Mouse (Mus musculus) small intestine, adult 2 months (tissue): Measurements from ENCODE around the gene St3gal4.

Source experiments
- CTCF ChIP-seq: fragments of 200-500 bp; IDR thresholded peaks from 2 replicates; pipeline ENCODE4 v1.5.1; 2012; ENCODE audit warnings: low read depth, mild to moderate bottlenecking, control low read depth, inconsistent platforms, low read length, moderate library complexity, mixed read lengths; ENCODE audit not compliant: insufficient replicate concordance, insufficient read length; ENCODE audit errors: extremely low read depth
- POLR2A ChIP-seq: fragments of 200-500 bp; IDR thresholded peaks from 2 replicates; pipeline ENCODE4 v1.6.1; 2012; ENCODE audit warnings: low read depth, mild to moderate bottlenecking, control low read depth, inconsistent platforms, low read length, moderate library complexity

- TF ChIP-seq POLR2A (no peak), CTCF (no peak)
Observed at GRCm38 (mm10) chr9:35059881-35060280, 59.2 kb downstream of the St3gal4 start.
